Mouse (Mus musculus): ENCODE measurements at regions not wholly inside any gene's neighbourhood (a gene's known extent, or its start where the extent isn't known, plus 50 kb on each side); places are given as distances from the start of the nearest gene placed in this dataset.

- no peak for DNase-seq (ENCODE audit: low spot score)
- intact Hi-C loops (cut with DNase I) = loop anchor here (10.0 kb wide), 2 partner anchors 147 to 437 kb away; no protein-coding TSS in a partner anchor
Measured at GRCm38 (mm10) chr7:115362117-115362516, 618.6 kb downstream of the Insc start.

- intact Hi-C loops (cut with DNase I) = loop anchor here (5.0 to 10.0 kb wide), 3 partner anchors 152 to 665 kb away; no protein-coding TSS in a partner anchor
- no peak for DNase-seq (ENCODE audit: low spot score)
Measured at GRCm38 (mm10) chr7:115366910-115367309, 623.4 kb downstream of the Insc start.

GRCm38 (mm10) chr7:115371143-115371542 is 627.6 kb downstream of the Insc start:
- DNase-seq (ENCODE audit: low spot score) = no peak
- intact Hi-C loops (cut with DNase I) = no loop called here

DNA sequence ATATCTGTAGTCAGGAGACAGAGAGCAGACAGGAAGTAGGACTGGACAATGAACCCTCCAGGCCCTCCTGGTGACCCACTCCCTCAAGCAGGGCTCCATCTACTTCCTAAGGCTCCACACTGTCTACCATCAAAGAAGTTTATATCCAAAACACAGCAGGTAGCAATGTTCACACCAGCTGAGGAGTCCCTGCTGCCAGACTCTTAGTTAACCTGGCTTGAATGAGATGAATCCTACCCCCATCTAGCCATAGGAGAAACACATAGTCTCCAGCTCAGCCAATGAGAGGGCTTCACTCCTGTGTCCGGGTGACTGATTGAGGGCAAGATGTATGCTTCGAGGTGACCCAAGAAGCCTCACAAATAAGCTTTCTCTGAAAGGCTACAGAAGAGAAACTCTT is 629.4 kb downstream of the Insc start:
- intact Hi-C loops (cut with DNase I) = no loop called here
- no peak for DNase-seq (ENCODE audit: low spot score)

- DNase-seq (ENCODE audit: low spot score) = no peak
- intact Hi-C loops (cut with DNase I) = no loop called here
Measured at GRCm38 (mm10) chr7:115373781-115374533, 630.5 kb downstream of the Insc start.

DNA sequence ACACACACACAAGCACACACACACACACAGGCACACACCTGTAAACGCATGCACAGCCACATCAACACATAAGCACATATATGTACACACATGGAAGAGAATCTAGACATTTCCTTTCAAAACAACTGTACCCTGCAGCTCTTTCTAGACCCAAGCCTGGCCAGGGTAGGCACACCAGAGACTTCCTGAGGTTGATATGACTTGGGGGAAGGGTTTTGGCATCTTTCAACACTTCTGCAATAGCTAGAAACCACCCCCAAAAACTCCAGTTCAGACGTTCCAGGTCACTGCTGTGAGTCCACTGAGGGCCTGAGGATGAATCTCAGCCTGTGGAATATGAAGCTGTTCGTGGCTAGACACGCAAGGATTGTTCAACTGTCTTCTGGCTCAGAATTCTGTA is 632.6 kb downstream of the Insc start:
- intact Hi-C loops (cut with DNase I) = no loop called here
- no peak for DNase-seq (ENCODE audit: low spot score)

- intact Hi-C loops (cut with DNase I) = no loop called here
- no peak for DNase-seq (ENCODE audit: low spot score)
Measured at GRCm38 (mm10) chr7:115378836-115379235, 635.3 kb downstream of the Insc start.

- no peak for DNase-seq (ENCODE audit: low spot score)
- intact Hi-C loops (cut with DNase I) = no loop called here
Measured at GRCm38 (mm10) chr7:115379600-115379999, 636.1 kb downstream of the Insc start.

DNA sequence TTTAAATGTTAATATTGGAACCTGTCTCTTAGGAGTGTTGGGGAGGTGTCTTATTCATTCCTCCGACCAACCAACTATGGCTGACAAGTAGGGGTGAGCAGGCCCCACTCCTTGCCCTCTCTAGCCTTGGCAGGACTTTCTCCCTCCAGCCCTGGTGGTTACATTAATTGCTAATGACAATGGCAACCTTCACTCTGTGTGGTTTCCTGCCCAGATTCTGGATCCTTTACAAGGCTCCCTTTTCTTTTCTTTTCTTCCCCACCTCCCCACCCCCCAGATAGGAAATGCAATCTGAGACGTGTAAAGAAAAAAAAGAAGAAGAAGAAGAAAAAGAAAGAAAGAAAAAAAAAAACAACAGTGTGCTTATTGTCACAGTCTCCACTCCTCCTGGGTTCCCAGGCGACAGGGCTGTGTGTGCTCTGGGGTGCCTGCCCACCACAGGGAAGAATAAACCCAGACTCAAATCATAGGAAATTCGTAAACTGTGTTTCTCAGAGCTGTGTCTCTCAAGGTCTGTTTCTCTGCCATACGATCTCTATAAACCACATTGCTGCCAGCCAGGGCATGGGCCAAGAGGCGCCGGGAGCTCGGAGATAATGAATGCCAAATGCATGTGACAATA is 637.6 kb downstream of the Insc start:
- no peak for DNase-seq (ENCODE audit: low spot score)
- intact Hi-C loops (cut with DNase I) = no loop called here

DNA sequence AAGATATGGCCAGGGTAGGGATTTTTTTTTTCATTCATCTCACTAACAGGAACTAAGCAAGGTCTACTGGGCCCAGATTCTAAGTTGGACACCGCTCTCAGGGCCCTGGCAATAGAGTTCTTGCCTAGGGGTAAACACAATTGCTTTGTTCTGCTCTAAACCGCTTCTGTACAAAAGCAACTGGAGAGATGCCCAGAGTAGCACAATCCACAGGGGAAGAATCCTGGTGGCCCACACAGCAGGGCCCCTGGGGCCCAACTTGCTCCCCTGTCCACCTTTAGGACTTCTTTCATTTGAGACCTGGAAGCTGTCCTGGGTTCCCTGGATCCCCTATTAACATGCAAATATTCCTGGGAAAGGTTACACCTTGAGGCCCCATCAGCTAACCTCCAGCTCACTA is 639.4 kb downstream of the Insc start:
- intact Hi-C loops (cut with DNase I) = no loop called here
- DNase-seq (ENCODE audit: low spot score) = no peak

GRCm38 (mm10) chr7:115388874-115389273 is 645.4 kb downstream of the Insc start:
- DNase-seq (ENCODE audit: low spot score) = no peak
- intact Hi-C loops (cut with DNase I) = no loop called here

- intact Hi-C loops (cut with DNase I) = no loop called here
- DNase-seq (ENCODE audit: low spot score) = no peak
Measured at GRCm38 (mm10) chr7:115392520-115392919, 646.1 kb downstream of the Sox6 start.

DNA sequence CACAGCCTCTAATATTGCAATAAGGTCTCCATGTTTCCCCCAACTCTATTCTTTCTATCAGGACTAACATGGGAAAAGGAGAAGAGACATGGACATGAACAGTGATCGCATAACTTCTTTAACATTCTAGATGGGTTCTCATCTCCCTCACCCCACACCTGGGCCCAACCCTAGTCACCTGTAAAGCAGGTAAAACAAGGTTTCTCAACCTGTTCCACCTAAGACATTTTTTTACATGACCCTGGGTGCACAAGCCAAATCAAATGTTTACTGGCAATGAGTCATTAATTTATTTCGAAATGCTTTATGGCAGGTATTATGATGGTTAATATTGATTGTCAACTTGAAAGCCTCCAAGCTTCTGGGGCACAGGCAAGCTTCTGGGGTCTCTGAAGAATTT is 640.4 kb downstream of the Sox6 start:
- DNase-seq (ENCODE audit: low spot score) = no peak
- intact Hi-C loops (cut with DNase I) = no loop called here

- intact Hi-C loops (cut with DNase I) = no loop called here
- DNase-seq (ENCODE audit: low spot score) = no peak
Measured at GRCm38 (mm10) chr7:115399461-115399860, 639.1 kb downstream of the Sox6 start.

- intact Hi-C loops (cut with DNase I) = no loop called here
Measured at GRCm38 (mm10) chr7:115407889-115408288, 630.7 kb downstream of the Sox6 start.

DNA sequence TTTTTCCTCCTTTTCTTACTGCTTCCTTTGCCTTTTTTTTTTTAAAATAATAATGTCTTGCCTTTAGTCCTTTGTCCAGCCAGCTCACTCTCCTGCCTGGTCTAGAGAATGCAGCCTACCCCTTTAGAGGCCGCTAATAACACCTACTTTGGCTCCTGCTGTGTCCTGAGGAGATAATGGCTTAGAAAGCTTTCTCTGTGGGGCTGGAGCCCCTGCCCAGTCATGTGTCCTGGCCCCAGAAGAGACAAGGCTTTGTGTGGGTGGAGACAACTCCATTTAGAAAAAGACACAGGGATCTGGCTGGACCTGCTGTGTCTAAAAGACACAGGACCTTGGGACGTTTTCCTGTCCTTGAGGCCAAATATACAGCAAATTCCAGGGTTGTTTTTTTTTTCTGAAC is 629.7 kb downstream of the Sox6 start:
- intact Hi-C loops (cut with DNase I) = no loop called here
- no peak for DNase-seq (ENCODE audit: low spot score)

More at GRCm38 (mm10) chr7:115407889-115408288, 630.7 kb downstream of the Sox6 start:
- no peak for DNase-seq (ENCODE audit: low spot score)

GRCm38 (mm10) chr7:115410501-115411230 is 627.9 kb downstream of the Sox6 start:
- no peak for DNase-seq (ENCODE audit: low spot score)

GRCm38 (mm10) chr7:115411456-115411855 is 627.1 kb downstream of the Sox6 start:
- DNase-seq (ENCODE audit: low spot score) = no peak
- intact Hi-C loops (cut with DNase I) = no loop called here

More at GRCm38 (mm10) chr7:115410501-115411230, 627.9 kb downstream of the Sox6 start:
- intact Hi-C loops (cut with DNase I) = no loop called here

- intact Hi-C loops (cut with DNase I) = no loop called here
- DNase-seq (ENCODE audit: low spot score) = no peak
Measured at GRCm38 (mm10) chr7:115415147-115415561, 623.4 kb downstream of the Sox6 start.

Measured in heart, postnatal 25 days (tissue).